Mouse (Mus musculus): ENCODE data around the gene Sh2d1a. TPM values are rescaled to one million over a fixed set of nuclear protein-coding genes. Genes with fewer than 3 reads are reported as not detected.

The Sh2d1a gene
- polyA plus RNA-seq (2015; fragmentation: Nextera tagmentation; extraction: Ambion mirVana): 0.87 and 0.96 TPM in 2 replicates

DNA sequence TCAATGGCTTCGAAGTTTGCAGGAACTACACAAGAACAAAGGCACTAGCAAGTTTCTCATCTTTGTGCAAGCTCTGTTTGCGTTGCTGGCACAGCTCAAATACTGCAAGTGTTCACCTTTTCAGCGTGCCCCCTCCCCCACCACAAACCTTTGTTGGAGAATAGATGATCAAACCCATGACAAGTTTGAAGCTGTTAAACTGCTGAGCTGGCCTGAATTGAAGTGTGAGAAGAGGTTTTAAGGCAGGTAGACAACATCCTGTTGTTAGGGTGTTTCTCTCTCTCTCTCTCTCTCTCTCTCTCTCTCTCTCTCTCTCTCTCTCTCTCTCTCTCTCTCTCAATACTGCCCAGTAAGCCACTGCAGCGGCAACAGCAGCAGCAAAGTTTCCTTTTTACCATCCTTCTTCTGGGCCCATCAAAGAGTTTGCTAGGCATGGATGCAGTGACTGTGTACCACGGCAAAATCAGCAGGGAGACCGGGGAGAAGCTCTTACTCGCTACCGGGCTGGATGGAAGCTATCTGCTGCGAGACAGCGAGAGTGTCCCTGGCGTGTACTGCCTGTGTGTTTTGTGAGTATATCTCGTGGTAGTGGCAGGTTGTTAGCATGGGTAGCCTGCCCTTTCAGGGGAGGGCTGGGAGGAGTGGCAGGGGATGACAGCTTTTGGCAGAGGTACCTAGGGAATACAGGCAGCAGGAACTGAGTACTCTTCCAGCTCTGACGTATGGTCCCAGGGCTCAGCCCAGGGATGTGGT lies at the start of gene Sh2d1a:
Gene Sh2d1a (plus strand): TSS at position 163 of the 753 bp plus-strand sequence.
- no peak for ATAC-seq (ENCODE audit: insufficient number of reproducible peaks, insufficient read depth, low FRiP score, low TSS enrichment, low read depth)
- no peak within 1 kb of the TSS for H3K4me3 ChIP-seq
- no peak within 1 kb of the TSS for H3K4me2 ChIP-seq
- no peaks in the 10 kb centered on the region for H3K9me3 ChIP-seq
- H3K36me3 ChIP-seq: no peaks in the 10 kb centered on the region
- no peaks in the 10 kb centered on the region for H3K27me3 ChIP-seq
- no peaks in the 10 kb centered on the region for H3K4me1 ChIP-seq
- H3K27ac ChIP-seq: no peak within 1 kb of the TSS
- 82% methylated on average over 13 of the region's 13 CpGs for WGBS
- H3K9ac ChIP-seq: no peak within 1 kb of the TSS

DNA sequence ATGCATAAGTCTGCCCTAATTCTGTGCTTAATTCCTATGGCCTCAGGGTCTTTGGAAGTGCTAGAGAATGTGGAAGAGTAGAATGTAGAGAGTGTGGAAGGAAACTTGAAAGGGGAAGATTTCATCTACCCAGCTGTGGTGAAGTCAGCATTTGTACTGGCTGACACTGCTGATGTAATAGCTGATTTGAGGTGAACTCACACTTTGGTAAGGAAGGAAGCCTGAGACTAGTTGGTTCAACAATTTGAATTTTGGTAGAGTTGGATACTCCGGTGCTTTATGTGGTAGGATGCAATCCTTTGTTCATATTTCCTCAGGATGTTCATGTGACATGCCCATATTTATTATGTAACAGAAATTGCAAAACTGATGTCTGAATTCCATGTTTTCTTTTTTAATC lies 49.3 kb upstream of the Sh2d1a start:
- no peak overlapping the region for H3K9ac ChIP-seq
- 77% methylated on average over 1 of the region's 1 CpGs for WGBS
- no peak for ATAC-seq (ENCODE audit: insufficient number of reproducible peaks, insufficient read depth, low FRiP score, low TSS enrichment, low read depth)
- H3K4me1 ChIP-seq: no peaks in the 10 kb centered on the region
- H3K4me3 ChIP-seq: no peak overlapping the region
- no peaks in the 10 kb centered on the region for H3K36me3 ChIP-seq
- H3K27me3 ChIP-seq: no peaks in the 10 kb centered on the region
- no peaks in the 10 kb centered on the region for H3K9me3 ChIP-seq
- H3K4me2 ChIP-seq: no peak overlapping the region
- no peak overlapping the region for H3K27ac ChIP-seq

DNA sequence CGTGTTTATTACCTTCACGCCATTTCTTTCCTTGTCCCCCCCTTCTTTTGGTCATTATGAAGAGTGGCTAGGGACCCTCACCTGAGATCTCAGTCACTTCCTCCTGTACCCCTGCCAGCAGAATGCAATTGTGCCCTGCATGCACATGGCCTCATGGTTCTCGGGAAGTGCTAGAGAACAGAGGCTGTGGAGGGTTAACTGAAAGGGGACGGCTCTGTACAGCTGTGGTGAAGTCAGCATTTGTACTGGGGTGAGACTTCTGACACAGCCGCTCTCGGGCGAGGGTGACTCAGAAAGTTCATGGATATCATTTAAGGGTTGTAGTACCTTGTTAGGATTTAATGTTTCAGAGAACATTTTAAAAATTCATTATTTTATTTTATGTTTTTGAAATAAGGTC lies 47.7 kb upstream of the Sh2d1a start:
- 80% methylated on average over 7 of the region's 7 CpGs for whole genome bisulfite sequencing
- Histone ChIP-seq H3K4me1 (no peaks in the 10 kb centered on the region), H3K4me3 (no peak overlapping the region), H3K27ac (no peak overlapping the region), H3K9ac (no peak overlapping the region), H3K36me3 (no peaks in the 10 kb centered on the region), H3K9me3 (no peaks in the 10 kb centered on the region), H3K4me2 (no peak overlapping the region), H3K27me3 (no peaks in the 10 kb centered on the region)
- no peak for ATAC-seq (ENCODE audit: insufficient number of reproducible peaks, insufficient read depth, low FRiP score, low TSS enrichment, low read depth)

DNA sequence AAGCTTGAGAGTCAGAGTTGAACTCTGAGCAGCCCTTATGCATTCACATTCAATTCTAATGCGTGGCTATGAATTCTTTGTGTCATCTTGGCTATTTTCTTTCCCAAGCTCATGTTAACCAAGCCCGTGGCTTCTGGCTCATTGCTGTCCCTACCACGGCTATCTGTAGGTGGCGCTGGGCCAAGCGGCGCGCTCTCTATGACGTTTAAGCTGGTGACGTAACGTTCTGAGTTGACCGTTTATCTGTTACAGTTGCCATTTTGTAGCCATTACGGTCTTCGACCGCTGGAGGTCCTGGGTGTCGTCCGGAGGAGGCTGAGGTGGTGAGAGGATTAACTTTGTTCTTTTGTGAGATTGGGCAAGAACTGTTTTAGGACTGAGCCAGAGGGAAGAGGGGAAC lies 12.8 kb upstream of the Sh2d1a start, which contains the start of gene Tex13c2:
Gene Tex13c2 (plus strand): TSS at position 246 of the 400 bp plus-strand sequence.
- H3K9me3 ChIP-seq: no peaks in the 10 kb centered on the region
- H3K4me2 ChIP-seq: no peak within 1 kb of the TSS
- no peaks in the 10 kb centered on the region for H3K27me3 ChIP-seq
- H3K4me3 ChIP-seq: no peak within 1 kb of the TSS
- WGBS: 88% methylated on average over 16 of the region's 16 CpGs
- H3K36me3 ChIP-seq: no peaks in the 10 kb centered on the region
- H3K4me1 ChIP-seq: no peaks in the 10 kb centered on the region
- ATAC-seq (ENCODE audit: insufficient number of reproducible peaks, insufficient read depth, low FRiP score, low TSS enrichment, low read depth): no peak
- H3K9ac ChIP-seq: no peak within 1 kb of the TSS
- no peak within 1 kb of the TSS for H3K27ac ChIP-seq

DNA sequence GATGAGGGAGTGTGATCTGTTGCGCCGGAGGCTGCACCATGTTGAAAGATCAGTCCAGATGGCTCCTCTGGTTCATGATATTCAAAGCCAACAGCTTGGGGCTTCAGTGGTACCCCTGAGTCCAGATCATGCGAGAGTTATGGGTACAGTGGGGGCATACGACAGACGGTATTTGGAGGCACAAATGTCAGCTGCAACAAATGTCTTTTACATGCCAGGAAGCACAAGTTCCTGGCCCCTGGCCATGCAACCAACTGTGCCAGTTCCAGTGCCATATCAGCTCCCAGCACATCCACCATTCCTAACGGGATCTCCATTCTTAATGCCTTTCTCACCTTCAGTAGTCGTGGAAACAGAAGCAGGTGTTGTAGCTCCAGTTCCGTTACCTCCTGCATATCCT lies 11.9 kb upstream of the Sh2d1a start:
- 93% methylated on average over 8 of the region's 8 CpGs for WGBS
- no peak for ATAC-seq (ENCODE audit: insufficient number of reproducible peaks, insufficient read depth, low FRiP score, low TSS enrichment, low read depth)

DNA sequence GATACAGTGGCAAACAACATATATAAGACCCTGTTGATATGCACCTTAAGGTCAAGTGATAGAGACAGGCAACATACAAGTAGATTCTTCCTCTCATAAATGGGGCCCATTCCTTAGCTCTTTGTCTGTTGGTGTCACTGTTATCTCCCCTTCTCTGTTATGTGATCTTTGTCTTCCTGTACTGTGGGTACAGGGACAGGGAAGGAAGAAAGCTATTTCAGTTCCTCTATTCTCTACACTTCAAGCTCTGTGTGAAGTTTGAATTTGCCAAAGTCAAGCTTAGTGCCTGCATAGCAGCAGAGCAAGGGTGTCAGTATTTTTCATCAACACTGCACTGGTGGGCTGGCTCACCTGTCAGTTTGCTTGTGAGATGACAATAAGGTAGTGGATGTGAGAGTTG lies 1.7 kb upstream of the Sh2d1a start:
- H3K9ac ChIP-seq: no peak overlapping the region
- no peaks in the 10 kb centered on the region for H3K4me1 ChIP-seq
- no peak overlapping the region for H3K4me2 ChIP-seq
- H3K27me3 ChIP-seq: no peaks in the 10 kb centered on the region
- no peak for ATAC-seq (ENCODE audit: insufficient number of reproducible peaks, insufficient read depth, low FRiP score, low TSS enrichment, low read depth)
- no peak overlapping the region for H3K4me3 ChIP-seq
- no peak overlapping the region for H3K27ac ChIP-seq
- no peaks in the 10 kb centered on the region for H3K9me3 ChIP-seq
- H3K36me3 ChIP-seq: no peaks in the 10 kb centered on the region

More for the DNA sequence above, 11.9 kb upstream of the Sh2d1a start:
- no peaks in the 10 kb centered on the region for H3K27me3 ChIP-seq
- no peak overlapping the region for H3K27ac ChIP-seq
- no peaks in the 10 kb centered on the region for H3K4me1 ChIP-seq
- no peaks in the 10 kb centered on the region for H3K9me3 ChIP-seq
- no peak overlapping the region for H3K4me2 ChIP-seq
- H3K36me3 ChIP-seq: no peaks in the 10 kb centered on the region
- no peak overlapping the region for H3K9ac ChIP-seq
- H3K4me3 ChIP-seq: no peak overlapping the region

DNA sequence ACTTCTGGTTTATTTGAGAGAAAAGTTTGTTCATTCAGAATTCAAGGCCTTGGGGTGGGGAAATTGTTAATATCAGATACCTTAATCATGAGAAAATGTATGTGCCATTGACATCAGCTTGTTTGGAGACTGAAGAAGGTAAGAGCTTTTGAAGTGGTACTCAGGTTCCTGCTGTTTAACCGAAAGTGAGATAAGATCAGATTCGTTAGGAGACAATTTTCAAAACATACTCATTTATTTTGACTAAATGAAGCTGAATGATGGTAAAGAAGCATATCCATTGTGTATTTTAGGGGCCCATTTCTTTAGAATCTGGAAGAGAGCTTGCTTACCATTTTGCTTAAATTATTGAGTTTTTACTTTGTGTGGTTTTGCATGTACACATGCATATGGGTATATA lies 8.9 kb downstream of the Sh2d1a start:
- Histone ChIP-seq H3K9me3 (no peaks in the 10 kb centered on the region), H3K4me3 (no peak overlapping the region), H3K4me1 (no peaks in the 10 kb centered on the region), H3K9ac (no peak overlapping the region), H3K27me3 (no peaks in the 10 kb centered on the region), H3K4me2 (no peak overlapping the region), H3K27ac (no peak overlapping the region), H3K36me3 (no peaks in the 10 kb centered on the region)
- WGBS: 62% methylated on average over 2 of the region's 2 CpGs
- no peak for ATAC-seq (ENCODE audit: insufficient number of reproducible peaks, insufficient read depth, low FRiP score, low TSS enrichment, low read depth)

DNA sequence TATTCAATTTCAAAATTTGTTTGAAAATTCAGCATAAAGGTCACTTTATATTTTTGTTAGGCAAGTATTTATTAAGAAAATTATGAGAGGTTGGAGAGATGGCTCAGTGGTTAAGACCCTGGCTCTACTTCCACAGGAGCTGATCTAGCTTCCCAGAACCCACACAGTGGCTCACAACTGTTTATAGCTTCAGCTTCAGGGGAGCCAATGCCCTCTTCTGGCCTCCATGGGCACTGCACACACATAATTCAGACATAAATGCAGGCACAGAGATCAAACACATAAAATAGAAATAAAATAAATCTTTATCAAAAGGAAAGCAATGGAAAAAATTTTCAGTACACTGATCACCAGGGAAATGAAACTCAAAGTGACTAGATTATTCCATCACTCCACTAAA lies 10.3 kb downstream of the Sh2d1a start:
- no peak overlapping the region for H3K9ac ChIP-seq
- ATAC-seq (ENCODE audit: insufficient number of reproducible peaks, insufficient read depth, low FRiP score, low TSS enrichment, low read depth): no peak
- H3K27me3 ChIP-seq: no peaks in the 10 kb centered on the region
- H3K9me3 ChIP-seq: no peaks in the 10 kb centered on the region
- H3K4me1 ChIP-seq: no peaks in the 10 kb centered on the region
- no peak overlapping the region for H3K4me2 ChIP-seq
- no peaks in the 10 kb centered on the region for H3K36me3 ChIP-seq
- no peak overlapping the region for H3K27ac ChIP-seq
- H3K4me3 ChIP-seq: no peak overlapping the region

DNA sequence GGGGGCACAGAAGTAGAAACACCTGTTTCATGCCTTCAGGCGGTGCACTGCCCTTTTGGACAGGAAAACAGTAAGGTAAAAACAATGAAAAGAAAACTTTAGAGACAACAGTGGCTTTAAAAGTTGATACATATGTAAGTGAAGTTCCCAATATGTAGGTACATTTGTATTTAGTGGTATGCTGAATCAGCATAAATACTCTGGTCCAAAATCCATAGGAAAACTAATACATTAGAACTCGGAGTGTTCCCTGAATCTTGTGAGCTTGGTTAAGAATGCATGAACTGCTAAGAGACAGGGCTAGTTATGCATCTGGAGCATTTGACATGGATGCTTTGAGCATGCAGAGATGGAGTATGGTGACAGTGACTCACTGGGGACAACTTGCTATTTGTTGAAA lies 20.6 kb downstream of the Sh2d1a start:
- Histone ChIP-seq H3K4me1 (no peaks in the 10 kb centered on the region), H3K9me3 (no peaks in the 10 kb centered on the region), H3K9ac (no peak overlapping the region), H3K36me3 (no peaks in the 10 kb centered on the region), H3K4me2 (no peak overlapping the region), H3K27ac (no peak overlapping the region), H3K4me3 (no peak overlapping the region), H3K27me3 (no peaks in the 10 kb centered on the region)
- no peak for ATAC-seq (ENCODE audit: insufficient number of reproducible peaks, insufficient read depth, low FRiP score, low TSS enrichment, low read depth)
- 75% methylated on average over 2 of the region's 2 CpGs for WGBS

DNA sequence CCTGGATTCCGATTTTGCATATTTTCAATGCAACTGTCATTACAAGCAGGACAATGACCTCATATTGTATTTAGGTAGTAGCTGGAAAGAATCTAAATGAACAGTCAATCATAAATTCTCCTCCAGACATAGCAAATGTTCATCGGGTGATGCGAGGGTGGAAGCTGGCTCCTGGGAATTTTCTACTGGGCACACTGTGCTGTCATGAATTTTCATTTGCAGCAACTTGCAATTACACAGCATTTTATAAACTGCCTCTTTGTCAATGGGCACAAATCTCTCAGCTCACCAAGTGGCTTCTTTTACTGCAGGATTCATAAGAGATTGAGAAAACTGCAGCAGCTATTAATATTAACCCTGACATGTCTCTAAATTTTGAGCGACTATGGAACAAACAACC lies 28.4 kb downstream of the Sh2d1a start:
- no peaks in the 10 kb centered on the region for H3K4me1 ChIP-seq
- no peak for ATAC-seq (ENCODE audit: insufficient number of reproducible peaks, insufficient read depth, low FRiP score, low TSS enrichment, low read depth)
- no peak overlapping the region for H3K4me3 ChIP-seq
- no peaks in the 10 kb centered on the region for H3K36me3 ChIP-seq
- H3K4me2 ChIP-seq: no peak overlapping the region
- 0 out of 2 replicates have a peak, but pooled peaks cover 2% of the 10 kb centered on the region for H3K27me3 ChIP-seq
- H3K9ac ChIP-seq: no peak overlapping the region
- WGBS: 63% methylated on average over 4 of the region's 4 CpGs
- H3K9me3 ChIP-seq: no peaks in the 10 kb centered on the region
- H3K27ac ChIP-seq: no peak overlapping the region

DNA sequence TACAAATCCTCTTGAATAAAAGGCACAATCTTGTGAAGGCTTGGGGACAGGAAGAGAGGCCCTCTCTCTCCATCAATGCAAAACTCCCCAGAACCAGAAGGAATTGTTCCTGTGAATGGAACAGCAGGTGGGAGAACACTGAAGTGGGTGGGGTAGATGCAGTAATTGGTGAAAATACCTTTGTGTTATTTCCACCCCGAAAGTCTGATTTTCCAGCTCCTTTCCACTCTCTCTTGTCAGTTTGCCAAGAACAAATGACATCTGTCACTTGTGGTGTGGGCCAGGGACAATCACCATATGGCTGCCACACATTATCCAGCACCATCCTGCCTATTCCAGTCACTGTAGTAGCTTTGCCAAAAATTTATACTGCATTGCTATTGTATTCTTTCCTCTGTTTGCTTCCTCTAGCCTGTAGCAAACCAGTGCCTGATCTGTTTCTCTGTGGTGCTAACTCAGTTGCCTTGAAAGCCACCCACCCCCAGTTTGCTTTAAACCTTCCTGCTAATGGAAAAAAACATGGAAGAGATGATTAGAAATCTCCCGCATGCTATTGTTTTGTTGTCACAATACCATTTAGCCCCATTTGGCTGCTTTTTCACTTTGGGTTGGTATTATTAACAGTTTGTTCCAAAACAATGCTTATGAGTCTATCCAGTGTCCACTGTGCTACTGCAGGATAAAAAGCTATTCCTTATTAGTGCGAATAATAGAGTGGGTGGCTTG lies 37.9 kb downstream of the Sh2d1a start:
- no peaks in the 10 kb centered on the region for H3K36me3 ChIP-seq
- H3K4me1 ChIP-seq: no peaks in the 10 kb centered on the region
- H3K4me3 ChIP-seq: peak overlapping the region; percentile 21; the same call in 1 of the 2 replicates
- peak overlapping the region; percentile 42 for H3K4me2 ChIP-seq
- no peaks in the 10 kb centered on the region for H3K27me3 ChIP-seq
- no peak overlapping the region for H3K9ac ChIP-seq
- no peak overlapping the region for H3K27ac ChIP-seq
- 32% methylated on average over 3 of the region's 3 CpGs for WGBS
- no peak for ATAC-seq (ENCODE audit: insufficient number of reproducible peaks, insufficient read depth, low FRiP score, low TSS enrichment, low read depth)
- H3K9me3 ChIP-seq: no peaks in the 10 kb centered on the region

DNA sequence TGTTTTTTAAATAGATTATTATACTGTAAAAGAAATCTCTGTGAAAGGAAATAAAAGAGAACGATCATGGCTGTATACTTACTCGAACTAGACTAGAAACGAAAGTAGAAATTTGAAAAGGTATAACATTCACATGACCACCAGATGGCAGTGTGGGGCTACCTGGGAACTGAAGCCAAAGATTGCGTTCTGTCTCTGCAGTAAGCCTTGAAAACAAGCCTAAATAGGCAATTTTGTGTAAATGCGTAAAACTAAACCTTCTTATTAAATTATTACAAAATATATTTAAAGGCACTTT lies 38.5 kb downstream of the Sh2d1a start:
- Histone ChIP-seq H3K27ac (no peak overlapping the region), H3K36me3 (no peaks in the 10 kb centered on the region), H3K27me3 (no peaks in the 10 kb centered on the region), H3K4me2 (peak overlapping the region; percentile 42), H3K4me1 (no peaks in the 10 kb centered on the region), H3K4me3 (peak overlapping the region; percentile 21; the same call in 1 of the 2 replicates), H3K9me3 (no peaks in the 10 kb centered on the region), H3K9ac (no peak overlapping the region)
- 33% methylated on average over 5 of the region's 5 CpGs for WGBS
- no peak for ATAC-seq (ENCODE audit: insufficient number of reproducible peaks, insufficient read depth, low FRiP score, low TSS enrichment, low read depth)

Data from embryonic facial prominence, embryonic 13.5 days (tissue).